17 mouse cellular contexts compared by ENCODE assay signal in genomic region chr7:79419950-79420349, GRCm38 (mm10). TPM values are rescaled to one million over a fixed set of nuclear protein-coding genes. Genes with fewer than 3 reads are reported as not detected.
"Had no signal": no experiment of that assay in that cellular context is flagged by ENCODE, and none has a peak within 500 bp of the region (broad histone marks: within the 10 kb centered on the region; RNA-seq: fewer than 3 reads in every experiment).

No protein-coding gene starts in this region.

- DNase-seq: kidney, adult 9 months; kidney, postnatal 36 days; layer of hippocampus, adult 9-11 months; layer of hippocampus, postnatal 36 days; left cerebral cortex, postnatal 4 days; lung, adult 2 months; lung, postnatal 36 days; thymus, postnatal 4 days had no signal

- H3K27ac ChIP-seq: kidney, postnatal 0 days; limb, embryonic 13.5 days; liver, embryonic 15.5 days; midbrain, embryonic 13.5 days; neural tube, embryonic 12.5 days; stomach, embryonic 15.5 days had no signal

- H3K4me1 ChIP-seq: liver, embryonic 15.5 days; midbrain, embryonic 13.5 days; neural tube, embryonic 12.5 days; stomach, embryonic 15.5 days had no signal

- H3K27me3 ChIP-seq: limb, embryonic 13.5 days; liver, embryonic 15.5 days; midbrain, embryonic 13.5 days; neural tube, embryonic 12.5 days; stomach, embryonic 15.5 days had no signal

- H3K4me3 ChIP-seq: limb, embryonic 13.5 days; liver, embryonic 15.5 days; midbrain, embryonic 13.5 days; myocyte; neural tube, embryonic 12.5 days; stomach, embryonic 15.5 days had no signal

RNA-seq across cellular contexts. Expression of gene Rlbp1, which starts 33.1 kb away (rescaled TPM):
- total RNA-seq: megakaryocyte progenitor cell, adult 5-6 weeks; neutrophil, adult 5-6 weeks had no signal
- polyA plus RNA-seq: myocyte had no signal
